Mouse (Mus musculus) heart, adult 18-20 months (tissue): ENCODE measurements at regions not wholly inside any gene's neighbourhood (a gene's known extent, or its start where the extent isn't known, plus 50 kb on each side); places are given as distances from the start of the nearest gene placed in this dataset.

Source experiments
- DNase-seq, 2 experiments: peaks; one replicate each; pipeline ENCODE4 v3.0.0; 2021 to 2022; ENCODE audit warnings: mixed read lengths in 1 of 2

GRCm38 (mm10) chr1:90403057-90403456, 199.3 kb downstream of the Ackr3 start:
- no peak for DNase-seq

- no peak for DNase-seq
Measured at GRCm38 (mm10) chr1:90404717-90405487, 197.9 kb upstream of the Cops8 start.

GRCm38 (mm10) chr1:90406663-90407062, 196.1 kb upstream of the Cops8 start:
- peak in 1 of 2 experiments; percentile 35 for DNase-seq

- no peak for DNase-seq
Measured at GRCm38 (mm10) chr1:90408504-90409215, 194.1 kb upstream of the Cops8 start.

- no peak for DNase-seq
Measured at GRCm38 (mm10) chr1:90409236-90409635, 193.5 kb upstream of the Cops8 start.

GRCm38 (mm10) chr1:90412511-90413045, 190.2 kb upstream of the Cops8 start:
- DNase-seq: peak; percentile 33 to 72

GRCm38 (mm10) chr1:90414751-90415150, 188.0 kb upstream of the Cops8 start:
- no peak for DNase-seq

GRCm38 (mm10) chr1:90424066-90424821, 178.5 kb upstream of the Cops8 start:
- peak; percentile 28 to 30 for DNase-seq

GRCm38 (mm10) chr1:90428334-90428733, 174.4 kb upstream of the Cops8 start:
- no peak for DNase-seq

- no peak for DNase-seq
Measured at GRCm38 (mm10) chr1:90428774-90429173, 174.0 kb upstream of the Cops8 start.

- no peak for DNase-seq
Measured at GRCm38 (mm10) chr1:90430480-90430879, 172.3 kb upstream of the Cops8 start.

GRCm38 (mm10) chr1:90431783-90432182, 171.0 kb upstream of the Cops8 start:
- DNase-seq: no peak

- no peak for DNase-seq
Measured at GRCm38 (mm10) chr1:90433911-90434310, 168.9 kb upstream of the Cops8 start.

- no peak for DNase-seq
Measured at GRCm38 (mm10) chr1:90440638-90441037, 162.1 kb upstream of the Cops8 start.

GRCm38 (mm10) chr1:90441134-90441868, 161.5 kb upstream of the Cops8 start:
- DNase-seq: no peak

GRCm38 (mm10) chr1:90442250-90443240, 160.2 kb upstream of the Cops8 start:
- no peak for DNase-seq

GRCm38 (mm10) chr1:90449571-90450226, 153.1 kb upstream of the Cops8 start:
- no peak for DNase-seq

GRCm38 (mm10) chr1:90451942-90452557, 150.7 kb upstream of the Cops8 start:
- DNase-seq: no peak

- DNase-seq: no peak
Measured at GRCm38 (mm10) chr1:90454263-90454662, 148.5 kb upstream of the Cops8 start.

- no peak for DNase-seq
Measured at GRCm38 (mm10) chr1:90457396-90457795, 145.4 kb upstream of the Cops8 start.
